Mouse (Mus musculus): ENCODE results near the gene Smim23. TPM values are rescaled to one million over a fixed set of nuclear protein-coding genes. Genes with fewer than 3 reads are reported as not detected.

The Smim23 gene
- polyA plus RNA-seq, 1 experiment from 2014 or later, result not detected

DNA sequence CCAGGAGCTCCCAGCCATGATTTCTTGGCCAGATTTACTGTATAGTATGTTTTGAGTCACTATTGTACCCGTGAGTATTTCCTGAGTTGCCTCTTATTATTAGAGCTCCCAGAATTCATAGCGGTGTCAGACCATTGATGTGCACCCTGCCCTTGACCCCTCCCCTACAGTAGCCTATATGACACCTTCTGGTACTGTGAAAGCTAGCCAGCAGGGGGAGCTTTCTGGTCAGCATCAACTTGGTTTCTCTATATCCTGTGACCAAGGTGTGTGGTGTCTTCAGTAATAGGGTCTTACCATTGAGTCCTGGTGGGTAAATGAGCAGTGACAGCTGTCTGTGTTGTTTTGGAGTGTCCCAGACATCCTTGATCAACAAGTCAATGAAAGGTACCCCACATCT is 18.4 kb downstream of the Smim23 start:
- DNase-seq (ENCODE audit: low spot score), result peak; percentile 59
- Histone ChIP-seq H3K9me3 (no peaks in the 10 kb centered on the region), H3K4me1 (peaks cover 11% of the 10 kb centered on the region), H3K27ac (replicated peaks) (no peak overlapping the region), H3K27me3 (replicated peaks; ENCODE audit: low read depth, poor library complexity, severe bottlenecking) (no peaks in the 10 kb centered on the region), H3K36me3 (replicated peaks) (no peaks in the 10 kb centered on the region), H3K4me3 (no peak overlapping the region)
- 21% methylated on average over 2 of the region's 2 CpGs for WGBS

DNA sequence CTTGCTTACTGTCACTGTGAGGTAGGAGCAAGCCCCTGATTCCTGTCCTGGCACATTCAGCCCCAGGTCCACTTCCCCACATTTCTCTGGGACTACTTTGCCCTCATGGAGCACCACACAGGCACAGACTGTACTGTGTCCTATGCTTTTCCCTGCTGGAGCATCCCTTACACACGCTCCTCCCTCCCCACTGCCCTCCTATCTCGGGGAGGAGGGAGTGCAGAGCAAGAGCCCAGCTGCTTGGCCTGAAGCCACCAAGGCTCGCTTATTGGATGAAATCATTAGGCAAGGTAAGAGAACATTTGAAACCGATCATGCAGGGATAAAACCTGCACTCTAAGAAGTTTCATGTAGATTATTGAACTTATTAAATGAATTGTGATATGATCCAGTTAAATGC is 20.7 kb downstream of the Smim23 start:
- peaks cover 18% of the 10 kb centered on the region for H3K4me1 ChIP-seq
- H3K27me3 ChIP-seq (replicated peaks; ENCODE audit: low read depth, poor library complexity, severe bottlenecking), result no peaks in the 10 kb centered on the region
- 54% methylated on average over 4 of the region's 4 CpGs for WGBS
- H3K9me3 ChIP-seq, result no peaks in the 10 kb centered on the region
- DNase-seq (ENCODE audit: low spot score), result no peak
- H3K27ac ChIP-seq (replicated peaks), result no peak overlapping the region
- no peaks in the 10 kb centered on the region for H3K36me3 ChIP-seq (replicated peaks)
- H3K4me3 ChIP-seq, result no peak overlapping the region

DNA sequence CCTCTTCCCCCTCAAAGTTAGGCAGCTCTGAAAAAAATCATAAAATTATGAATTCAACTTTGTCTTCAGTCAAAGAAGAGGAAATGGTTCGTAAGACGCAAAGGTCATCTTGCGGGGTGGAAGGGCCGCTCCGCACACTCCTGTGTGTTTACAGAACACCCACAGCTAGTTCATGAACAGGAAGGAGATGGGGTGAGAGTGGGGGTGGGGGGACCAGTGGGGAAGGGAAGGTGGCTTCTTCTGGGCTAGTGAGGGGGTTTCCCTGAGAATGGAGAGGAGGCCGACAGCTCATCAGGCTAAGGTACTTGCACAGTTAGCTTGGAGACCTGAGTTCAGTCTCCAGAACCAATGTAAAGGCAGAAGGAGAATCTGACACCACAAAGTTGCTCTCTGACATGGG is 22.7 kb downstream of the Smim23 start:
- Histone ChIP-seq H3K27me3 (replicated peaks; ENCODE audit: low read depth, poor library complexity, severe bottlenecking) (no peaks in the 10 kb centered on the region), H3K4me1 (peaks cover 22% of the 10 kb centered on the region), H3K4me3 (no peak overlapping the region), H3K36me3 (replicated peaks) (no peaks in the 10 kb centered on the region), H3K27ac (replicated peaks) (0 out of 2 replicates have a peak overlapping the region, but pooled peaks have one; percentile 14), H3K9me3 (no peaks in the 10 kb centered on the region)
- 76% methylated on average over 6 of the region's 6 CpGs for WGBS
- no peak for DNase-seq (ENCODE audit: low spot score)

DNA sequence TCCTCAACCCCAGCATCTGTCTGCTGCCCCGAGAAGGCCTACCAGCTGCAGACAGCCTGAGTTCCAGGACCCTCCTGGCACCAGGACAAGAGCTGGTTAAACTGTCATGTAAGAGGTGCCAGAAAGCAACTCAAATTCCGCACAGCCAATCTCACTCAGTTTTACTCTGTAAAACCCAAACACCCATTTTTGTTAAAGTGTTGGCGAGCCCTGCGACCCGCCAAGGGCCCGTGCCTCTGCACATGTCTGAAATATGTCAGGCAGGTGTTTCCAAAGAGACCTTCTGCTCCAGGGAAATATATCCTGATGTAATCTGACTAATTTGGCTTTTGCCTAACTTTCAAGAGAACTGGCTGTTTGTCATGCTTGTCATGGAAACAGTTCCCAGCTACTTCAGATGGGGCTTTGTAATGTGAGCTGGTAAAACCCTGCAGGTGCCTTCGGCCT is 23.5 kb downstream of the Smim23 start:
- Histone ChIP-seq H3K9me3 (no peaks in the 10 kb centered on the region), H3K36me3 (replicated peaks) (no peaks in the 10 kb centered on the region), H3K4me1 (peaks cover 22% of the 10 kb centered on the region), H3K27ac (replicated peaks) (no peak overlapping the region; the same call in 1 of the 2 replicates), H3K4me3 (no peak overlapping the region), H3K27me3 (replicated peaks; ENCODE audit: low read depth, poor library complexity, severe bottlenecking) (no peaks in the 10 kb centered on the region)
- DNase-seq (ENCODE audit: low spot score), result peak; percentile 21
- 68% methylated on average over 7 of the region's 7 CpGs for WGBS

DNA sequence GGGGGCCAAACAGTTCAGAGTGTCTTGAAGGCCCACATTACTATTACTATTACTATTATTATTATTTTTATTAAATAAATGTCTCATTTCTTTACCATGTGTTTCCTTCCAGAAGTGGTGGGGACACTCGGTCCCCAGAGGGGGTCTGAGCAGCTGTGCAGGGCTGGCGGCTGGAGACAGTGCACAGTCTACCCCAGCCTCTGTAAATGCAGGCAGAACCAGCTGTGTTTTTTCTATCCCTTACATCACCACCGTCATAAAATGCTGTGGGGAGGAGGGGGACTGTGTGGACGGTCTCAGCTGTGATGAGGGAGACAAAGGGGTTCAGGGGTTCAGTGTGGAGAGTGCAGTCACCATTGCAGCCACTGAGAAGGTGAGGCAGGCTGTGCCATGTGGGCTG is 26.0 kb downstream of the Smim23 start:
- Histone ChIP-seq H3K36me3 (replicated peaks) (no peaks in the 10 kb centered on the region), H3K4me1 (peaks cover 40% of the 10 kb centered on the region), H3K4me3 (no peak overlapping the region), H3K27me3 (replicated peaks; ENCODE audit: low read depth, poor library complexity, severe bottlenecking) (no peaks in the 10 kb centered on the region), H3K27ac (replicated peaks) (no peak overlapping the region), H3K9me3 (no peaks in the 10 kb centered on the region)
- DNase-seq (ENCODE audit: low spot score), result no peak
- WGBS, result 64% methylated on average over 4 of the region's 4 CpGs

DNA sequence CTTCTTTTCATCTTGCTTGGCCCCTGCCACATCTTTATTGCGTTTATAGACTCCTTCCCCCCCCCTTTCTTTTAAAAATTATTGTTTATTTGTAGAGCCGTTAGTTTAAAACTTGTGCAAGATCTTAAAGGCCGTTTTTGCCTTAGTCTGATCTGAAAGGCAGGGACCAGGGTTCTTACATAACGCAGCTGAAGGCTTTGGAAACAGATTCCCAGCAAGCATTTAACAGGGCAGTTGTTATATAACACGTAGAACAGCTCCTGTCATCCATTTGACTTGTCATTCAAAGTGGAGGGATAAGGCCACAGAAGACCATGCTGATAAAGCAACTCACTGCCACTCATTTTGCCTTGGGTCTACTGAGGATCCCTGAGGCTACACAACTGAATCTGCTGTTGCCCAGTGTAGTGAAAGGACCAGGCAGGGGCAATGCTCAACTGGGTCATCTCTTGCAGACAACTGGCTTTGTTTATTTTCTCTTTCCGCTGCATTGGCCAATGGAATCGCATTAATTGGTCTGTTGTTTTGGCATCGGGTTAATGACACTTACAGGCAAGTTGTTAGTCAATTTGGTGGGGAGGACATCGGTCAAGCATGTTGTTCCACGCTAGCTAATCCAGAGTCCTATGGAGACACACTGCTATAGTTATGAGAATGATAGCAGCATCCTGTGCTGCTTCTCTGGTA is 29.5 kb downstream of the Smim23 start:
- H3K27ac ChIP-seq (replicated peaks), result no peak overlapping the region
- peaks cover 38% of the 10 kb centered on the region for H3K4me1 ChIP-seq
- WGBS, result 74% methylated on average over 10 of the region's 10 CpGs
- H3K27me3 ChIP-seq (replicated peaks; ENCODE audit: low read depth, poor library complexity, severe bottlenecking), result no peaks in the 10 kb centered on the region
- H3K4me3 ChIP-seq, result no peak overlapping the region
- H3K36me3 ChIP-seq (replicated peaks), result no peaks in the 10 kb centered on the region
- no peak for DNase-seq (ENCODE audit: low spot score)
- no peaks in the 10 kb centered on the region for H3K9me3 ChIP-seq

DNA sequence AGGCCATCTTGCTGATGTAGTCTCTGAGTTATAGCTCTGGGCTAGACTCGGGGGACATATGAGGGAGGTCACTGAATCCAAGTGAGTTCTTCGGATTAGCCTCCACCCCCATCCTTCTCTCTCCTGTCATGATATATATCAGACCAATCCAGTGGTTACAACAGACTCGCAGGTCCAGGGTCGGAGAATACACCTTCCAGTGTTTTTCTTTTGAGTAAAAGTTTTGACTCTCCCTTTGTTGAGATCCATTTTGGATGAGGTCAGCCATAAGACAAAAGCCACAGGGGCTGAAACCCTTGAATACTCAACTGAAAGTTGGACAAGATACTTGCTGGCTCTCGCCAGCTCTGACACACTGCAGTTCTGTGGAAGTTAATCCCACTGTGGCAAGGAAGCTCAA is 38.2 kb downstream of the Smim23 start:
- Histone ChIP-seq H3K27me3 (replicated peaks; ENCODE audit: low read depth, poor library complexity, severe bottlenecking) (no peaks in the 10 kb centered on the region), H3K27ac (replicated peaks) (no peak overlapping the region), H3K4me1 (peaks cover 6% of the 10 kb centered on the region), H3K4me3 (no peak overlapping the region), H3K36me3 (replicated peaks) (no peaks in the 10 kb centered on the region), H3K9me3 (no peaks in the 10 kb centered on the region)
- DNase-seq (ENCODE audit: low spot score), result no peak
- 90% methylated on average over 5 of the region's 5 CpGs for WGBS

DNA sequence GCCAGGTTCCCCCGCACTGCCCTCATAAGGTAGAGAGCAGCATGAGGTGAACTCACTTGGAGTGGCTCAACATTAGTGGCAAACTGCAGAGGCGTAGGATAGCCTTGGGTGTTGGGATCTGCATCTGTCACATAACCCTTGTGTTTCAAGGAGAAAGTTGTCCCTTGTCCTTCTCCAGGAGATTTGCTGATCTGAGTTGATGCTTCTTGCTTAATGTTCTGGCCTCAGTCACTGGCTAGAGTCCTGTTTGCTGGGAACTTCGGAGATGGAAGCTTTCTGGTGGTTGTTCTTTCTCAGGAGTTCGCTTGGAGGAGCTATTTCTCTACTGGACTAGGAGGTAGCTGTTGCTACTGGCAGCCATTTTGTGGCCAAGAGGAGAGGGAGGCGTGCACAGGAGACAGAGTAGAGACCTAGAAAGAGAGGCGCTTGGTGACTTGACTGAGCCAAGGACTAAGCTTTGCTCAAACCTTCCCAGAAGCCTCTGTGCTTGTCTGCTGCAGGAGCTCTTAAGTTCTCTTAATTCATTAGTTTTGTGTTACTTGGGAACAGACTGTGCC is 38.7 kb downstream of the Smim23 start:
- Histone ChIP-seq H3K9me3 (no peaks in the 10 kb centered on the region), H3K27me3 (replicated peaks; ENCODE audit: low read depth, poor library complexity, severe bottlenecking) (no peaks in the 10 kb centered on the region), H3K36me3 (replicated peaks) (no peaks in the 10 kb centered on the region), H3K4me1 (peaks cover 11% of the 10 kb centered on the region), H3K27ac (replicated peaks) (no peak overlapping the region), H3K4me3 (no peak overlapping the region)
- 82% methylated on average over 6 of the region's 6 CpGs for WGBS
- DNase-seq (ENCODE audit: low spot score), result no peak

DNA sequence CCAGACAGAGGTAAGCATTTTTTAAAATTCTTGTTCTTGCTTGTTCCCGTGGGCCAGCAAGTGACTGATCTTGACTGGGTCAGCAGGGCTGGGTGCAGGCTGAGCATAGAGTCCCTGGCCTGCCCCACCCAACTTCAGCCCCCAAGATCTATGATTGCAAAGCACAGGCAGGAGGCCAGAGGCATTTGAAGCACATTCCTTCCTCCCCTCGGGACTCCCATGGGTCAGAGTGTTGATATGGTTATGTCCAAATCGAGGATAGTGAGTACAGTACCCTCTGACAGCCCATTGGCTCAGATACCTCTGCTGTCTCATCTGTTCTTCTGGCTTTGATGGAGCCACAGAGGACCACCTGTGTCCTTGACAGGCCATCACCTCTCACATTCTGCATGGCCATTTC is 41.7 kb downstream of the Smim23 start:
- DNase-seq (ENCODE audit: low spot score), result no peak
- no peaks in the 10 kb centered on the region for H3K36me3 ChIP-seq (replicated peaks)
- H3K4me3 ChIP-seq, result no peak overlapping the region
- no peaks in the 10 kb centered on the region for H3K27me3 ChIP-seq (replicated peaks; ENCODE audit: low read depth, poor library complexity, severe bottlenecking)
- 68% methylated on average over 3 of the region's 3 CpGs for WGBS
- H3K27ac ChIP-seq (replicated peaks), result no peak overlapping the region
- no peaks in the 10 kb centered on the region for H3K9me3 ChIP-seq
- peaks cover 12% of the 10 kb centered on the region for H3K4me1 ChIP-seq

DNA sequence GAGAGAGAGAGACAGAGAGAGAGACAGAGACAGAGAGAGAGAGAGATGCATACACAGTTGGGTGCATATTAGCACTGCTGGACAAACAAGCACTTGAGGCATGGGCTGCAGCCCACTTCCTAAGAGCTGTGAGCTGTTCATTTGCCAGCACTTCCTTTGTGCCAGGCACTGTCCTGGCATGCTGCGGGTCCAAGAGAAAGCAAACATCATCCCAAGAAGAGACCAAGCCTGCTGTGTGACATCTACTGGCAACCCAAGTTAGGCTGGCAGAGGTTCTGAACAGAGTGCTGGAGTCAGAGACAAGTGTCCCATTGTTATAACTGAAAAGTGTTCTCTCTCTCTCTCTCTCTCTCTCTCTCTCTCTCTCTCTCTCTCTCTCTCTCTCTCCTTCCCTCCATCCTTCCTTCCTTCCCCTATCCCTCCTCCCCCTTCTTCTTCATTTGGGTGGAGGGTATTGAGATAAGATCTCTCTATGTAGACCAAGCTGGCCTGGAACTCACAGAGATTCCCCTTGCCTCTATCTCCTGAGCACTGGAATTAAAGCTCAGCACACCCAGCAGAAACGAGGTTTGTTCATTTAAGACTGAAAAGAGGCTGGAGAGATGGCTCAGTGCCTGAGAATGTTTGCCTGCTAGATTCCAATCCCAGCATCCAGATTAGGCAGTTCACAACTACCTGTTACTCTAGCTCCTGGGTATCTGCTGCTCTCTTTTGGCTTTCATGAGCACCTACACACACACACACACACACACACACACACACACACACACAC is 42.6 kb downstream of the Smim23 start:
- WGBS, result 49% methylated on average over 2 of the region's 2 CpGs
- DNase-seq (ENCODE audit: low spot score), result no peak

DNA sequence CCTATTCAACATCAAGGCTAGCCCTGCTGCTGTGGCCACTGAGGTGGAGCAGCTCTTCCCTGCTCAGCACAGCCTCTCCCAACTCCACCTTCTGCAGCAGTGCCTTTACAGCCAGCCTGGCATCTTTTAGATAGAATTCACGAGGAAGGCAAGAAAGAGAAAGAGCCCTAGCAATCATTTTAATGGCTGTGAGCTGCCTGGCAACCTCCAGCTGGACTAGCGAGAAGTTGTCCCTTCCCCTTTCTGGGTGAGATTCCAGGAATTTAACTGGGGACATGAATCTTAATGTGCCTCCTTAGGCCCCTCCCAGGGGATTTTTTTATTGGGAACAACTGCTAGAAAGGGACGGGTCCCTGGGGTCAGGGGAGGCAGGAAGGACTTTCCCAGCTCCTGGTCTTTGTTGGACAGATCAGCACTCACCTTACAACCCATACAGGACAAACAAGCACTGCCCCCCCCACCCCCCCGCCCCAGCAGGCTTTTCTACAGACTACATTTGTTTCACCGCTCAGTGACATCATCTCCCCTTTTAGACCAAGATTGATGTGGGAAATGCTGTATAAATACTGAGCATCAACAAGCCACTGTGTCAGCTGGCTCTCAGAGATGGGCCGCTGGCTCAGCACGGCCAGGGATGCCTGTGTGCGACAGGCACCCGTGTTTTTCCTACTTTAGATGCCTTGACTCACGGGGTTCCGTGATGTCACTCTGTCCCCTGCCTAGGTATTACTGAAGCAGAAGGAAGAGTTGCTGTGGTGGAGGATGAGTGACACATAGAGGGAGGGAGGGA is 43.5 kb downstream of the Smim23 start:
- H3K27me3 ChIP-seq (replicated peaks; ENCODE audit: low read depth, poor library complexity, severe bottlenecking), result no peaks in the 10 kb centered on the region
- DNase-seq (ENCODE audit: low spot score), result no peak
- H3K4me3 ChIP-seq, result no peak overlapping the region
- peaks cover 12% of the 10 kb centered on the region for H3K4me1 ChIP-seq
- no peaks in the 10 kb centered on the region for H3K36me3 ChIP-seq (replicated peaks)
- H3K27ac ChIP-seq (replicated peaks), result no peak overlapping the region
- 68% methylated on average over 11 of the region's 11 CpGs for whole genome bisulfite sequencing
- 0 out of 2 replicates have a peak, but pooled peaks cover 4% of the 10 kb centered on the region for H3K9me3 ChIP-seq

More for the DNA sequence above, 42.6 kb downstream of the Smim23 start:
- peaks cover 12% of the 10 kb centered on the region for H3K4me1 ChIP-seq
- no peaks in the 10 kb centered on the region for H3K36me3 ChIP-seq (replicated peaks)
- H3K4me3 ChIP-seq, result no peak overlapping the region
- H3K9me3 ChIP-seq, result no peaks in the 10 kb centered on the region
- H3K27ac ChIP-seq (replicated peaks), result no peak overlapping the region
- H3K27me3 ChIP-seq (replicated peaks; ENCODE audit: low read depth, poor library complexity, severe bottlenecking), result no peaks in the 10 kb centered on the region

DNA sequence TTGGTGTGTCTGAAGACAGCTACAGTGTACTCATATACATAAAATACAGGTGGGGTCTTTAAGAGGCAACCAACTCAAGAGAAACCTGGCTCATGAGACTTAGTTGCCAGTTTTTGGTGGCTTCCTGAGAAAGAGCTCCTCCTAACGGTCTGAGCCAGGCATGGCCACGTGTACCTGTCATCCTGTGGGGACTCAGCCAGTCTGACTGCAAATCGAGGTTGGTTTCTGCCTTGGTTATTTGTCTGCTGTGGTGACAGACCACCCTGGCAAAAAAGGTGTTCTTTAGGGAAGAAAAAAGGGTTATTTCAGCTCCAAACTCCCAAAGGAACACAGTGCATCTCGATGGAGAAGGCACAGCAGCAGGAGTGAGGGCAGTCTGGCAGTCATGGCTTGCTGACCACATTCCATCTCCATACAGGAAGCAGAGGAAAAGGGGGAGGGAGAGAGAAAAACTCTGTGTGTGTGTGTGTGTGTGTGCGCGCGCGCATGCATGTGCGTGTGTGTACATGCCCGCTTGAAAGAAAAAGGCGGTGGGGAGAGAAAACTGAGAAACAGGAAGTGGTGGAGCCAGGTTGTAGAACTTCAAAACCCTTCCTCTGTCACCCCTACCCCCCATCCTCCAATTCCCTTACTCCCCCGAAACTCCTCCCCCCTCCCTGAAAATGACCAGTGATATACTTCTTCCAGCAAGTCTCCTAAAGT is 55.6 kb downstream of the Smim23 start:
- no peaks in the 10 kb centered on the region for H3K27me3 ChIP-seq (replicated peaks; ENCODE audit: low read depth, poor library complexity, severe bottlenecking)

More for the DNA sequence above, 55.6 kb downstream of the Smim23 start:
- Histone ChIP-seq H3K27ac (replicated peaks) (no peak overlapping the region), H3K4me3 (no peak overlapping the region), H3K4me1 (peaks cover 17% of the 10 kb centered on the region), H3K9me3 (no peaks in the 10 kb centered on the region), H3K36me3 (replicated peaks) (no peaks in the 10 kb centered on the region)
- 80% methylated on average over 12 of the region's 12 CpGs for WGBS
- peak; percentile 19 for DNase-seq (ENCODE audit: low spot score)

Data from embryonic facial prominence, embryonic 10.5 days (tissue).